Mouse (Mus musculus): ENCODE results near the gene AF366264.

- TF ChIP-seq CTCF (IDR thresholded peaks at IDR 0.05; ENCODE audit: low read depth) = no peak
- no peak for TF ChIP-seq EP300 (IDR thresholded peaks at IDR 0.05; ENCODE audit: low read depth)
Measured at GRCm38 (mm10) chr8:13793097-13793745, 45.0 kb downstream of the AF366264 start.

Data from liver, embryonic 14.5 days (tissue).